Mouse (Mus musculus) adrenal gland, adult 8-10 months (tissue): ENCODE measurements around the gene Lingo2. TPM values are rescaled to one million over a fixed set of nuclear protein-coding genes. Genes with fewer than 3 reads are reported as not detected.
"Not testable (repeated sequence)": the region's sequence is repeated elsewhere in the genome, so short reads cannot be mapped to it uniquely, and the experiment has no call there.

Source experiments
- DNase-seq: peaks from one replicate; pipeline ENCODE4 v3.0.0; 2022
- total RNA-seq, 4 experiments: library from RNA; stranded (reverse); gene quantifications; 2 replicates each; pipeline ENCODE4 v1.2.4; 2022

Gene Lingo2
- total RNA-seq, 4 experiments from 2014 or later, result 0.24 TPM; not detected in 3

- no peak for DNase-seq
Measured at GRCm38 (mm10) chr4:35823322-35823870, 1128.2 kb downstream of the Lingo2 start.

- DNase-seq, result no peak
Measured at GRCm38 (mm10) chr4:35820701-35821100, 1130.8 kb downstream of the Lingo2 start.

GRCm38 (mm10) chr4:35814698-35815097 lies 1136.8 kb downstream of the Lingo2 start:
- no peak for DNase-seq

- DNase-seq, result no peak
Measured at GRCm38 (mm10) chr4:35807497-35808210, 1143.9 kb downstream of the Lingo2 start.

- no peak for DNase-seq
Measured at GRCm38 (mm10) chr4:35806881-35807464, 1144.6 kb downstream of the Lingo2 start.

GRCm38 (mm10) chr4:35784255-35784921 lies 1167.2 kb downstream of the Lingo2 start:
- no peak for DNase-seq

- DNase-seq, result no peak
Measured at GRCm38 (mm10) chr4:35770810-35771209, 1180.7 kb downstream of the Lingo2 start.

- DNase-seq, result no peak
Measured at GRCm38 (mm10) chr4:35766905-35767304, 1184.6 kb downstream of the Lingo2 start.

- no peak for DNase-seq
Measured at GRCm38 (mm10) chr4:35761181-35761580, 1190.4 kb downstream of the Lingo2 start.

GRCm38 (mm10) chr4:35752121-35752860 lies 1199.3 kb downstream of the Lingo2 start:
- no peak for DNase-seq

GRCm38 (mm10) chr4:35746693-35747092 lies 1204.9 kb downstream of the Lingo2 start:
- DNase-seq, result no peak

GRCm38 (mm10) chr4:35724774-35725173 lies 1226.8 kb downstream of the Lingo2 start:
- no peak for DNase-seq

GRCm38 (mm10) chr4:35704126-35704525 lies 1247.4 kb downstream of the Lingo2 start:
- no peak for DNase-seq

- no peak for DNase-seq
Measured at GRCm38 (mm10) chr4:35702661-35703060, 1248.9 kb downstream of the Lingo2 start.

GRCm38 (mm10) chr4:35695137-35695522 lies 1256.4 kb downstream of the Lingo2 start:
- DNase-seq, result no peak

GRCm38 (mm10) chr4:35694360-35695136 lies 1257.0 kb downstream of the Lingo2 start:
- no peak for DNase-seq

GRCm38 (mm10) chr4:35690521-35690920 lies 1261.0 kb downstream of the Lingo2 start:
- DNase-seq, result no peak

GRCm38 (mm10) chr4:35688498-35689240 lies 1262.9 kb downstream of the Lingo2 start:
- DNase-seq, result not testable (repeated sequence)
